Mouse (Mus musculus): ENCODE measurements around the gene Mgll. TPM values are rescaled to one million over a fixed set of nuclear protein-coding genes. Genes with fewer than 3 reads are reported as not detected.

Mgll gene
- polyA plus RNA-seq, 1 experiment from 2014 or later, result 65.4 TPM

GRCm38 (mm10) chr6:88763518-88764077, 39.4 kb downstream of the Mgll start:
- no peak for TF ChIP-seq CTCF (IDR thresholded peaks at IDR 0.05; ENCODE audit: low read depth)
- Histone ChIP-seq H3K4me2 (replicated peaks; ENCODE audit: low read depth) (no peak overlapping the region), H3K9me3 (ENCODE audit: control insufficient read depth) (no peaks in the 10 kb centered on the region), H3K36me3 (ENCODE audit: control insufficient read depth, insufficient read depth) (no peaks in the 10 kb centered on the region), H3K9ac (ENCODE audit: low read depth, low read length) (no peak overlapping the region), H3K27me3 (replicated peaks; ENCODE audit: control insufficient read depth, insufficient read depth, low read length) (no peaks in the 10 kb centered on the region), H3K27ac (ENCODE audit: low read depth, low read length) (no peak overlapping the region), H3K4me3 (ENCODE audit: low read depth, low read length) (no peak overlapping the region), H3K4me1 (replicated peaks; ENCODE audit: control insufficient read depth, insufficient read depth, low read length) (0 out of 2 replicates have a peak, but pooled peaks cover 3% of the 10 kb centered on the region)
- ATAC-seq, result no peak
- 85% methylated on average over 3 of the region's 3 CpGs for WGBS

- Histone ChIP-seq H3K4me2 (replicated peaks; ENCODE audit: low read depth) (no peak overlapping the region), H3K36me3 (ENCODE audit: control insufficient read depth, insufficient read depth) (no peaks in the 10 kb centered on the region), H3K27ac (ENCODE audit: low read depth, low read length) (no peak overlapping the region), H3K9ac (ENCODE audit: low read depth, low read length) (no peak overlapping the region), H3K4me3 (ENCODE audit: low read depth, low read length) (no peak overlapping the region), H3K4me1 (replicated peaks; ENCODE audit: control insufficient read depth, insufficient read depth, low read length) (no peaks in the 10 kb centered on the region), H3K9me3 (ENCODE audit: control insufficient read depth) (no peaks in the 10 kb centered on the region), H3K27me3 (replicated peaks; ENCODE audit: control insufficient read depth, insufficient read depth, low read length) (no peaks in the 10 kb centered on the region)
- no peak for ATAC-seq
- TF ChIP-seq CTCF (IDR thresholded peaks at IDR 0.05; ENCODE audit: low read depth), result no peak
- WGBS, result 72% methylated on average over 4 of the region's 4 CpGs
Measured at GRCm38 (mm10) chr6:88764281-88764680, 40.1 kb downstream of the Mgll start.

GRCm38 (mm10) chr6:88767740-88768139, 43.5 kb downstream of the Mgll start:
- H3K27me3 ChIP-seq (replicated peaks; ENCODE audit: control insufficient read depth, insufficient read depth, low read length), result no peaks in the 10 kb centered on the region
- H3K4me2 ChIP-seq (replicated peaks; ENCODE audit: low read depth), result no peak overlapping the region
- H3K9ac ChIP-seq (ENCODE audit: low read depth, low read length), result no peak overlapping the region
- WGBS, result 61% methylated on average over 4 of the region's 4 CpGs
- ATAC-seq, result no peak
- no peak overlapping the region for H3K27ac ChIP-seq (ENCODE audit: low read depth, low read length)
- H3K36me3 ChIP-seq (ENCODE audit: control insufficient read depth, insufficient read depth), result no peaks in the 10 kb centered on the region
- no peak overlapping the region for H3K4me3 ChIP-seq (ENCODE audit: low read depth, low read length)
- TF ChIP-seq CTCF (IDR thresholded peaks at IDR 0.05; ENCODE audit: low read depth), result no peak
- H3K4me1 ChIP-seq (replicated peaks; ENCODE audit: control insufficient read depth, insufficient read depth, low read length), result no peaks in the 10 kb centered on the region
- H3K9me3 ChIP-seq (ENCODE audit: control insufficient read depth), result no peaks in the 10 kb centered on the region

DNA sequence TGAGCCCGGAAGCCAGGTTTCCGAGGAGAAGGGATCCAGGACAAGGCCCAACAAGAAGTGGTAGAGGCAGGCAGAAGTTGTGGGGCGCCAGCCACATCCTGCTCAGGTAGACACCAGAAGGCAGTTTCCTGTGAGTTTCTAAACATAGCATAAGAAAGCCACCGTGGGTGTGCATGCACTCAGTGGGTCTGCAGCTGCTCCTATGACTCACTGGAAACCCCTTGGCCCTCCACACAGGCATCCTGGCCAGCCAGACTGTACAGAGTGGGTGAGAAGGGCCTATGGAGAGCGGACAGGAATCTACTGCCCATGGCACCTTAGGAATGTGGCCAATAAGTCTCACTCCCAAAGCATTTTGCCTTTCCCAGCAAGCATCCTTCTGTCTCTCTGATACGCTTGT, 45.5 kb downstream of the Mgll start:
- no peak for ATAC-seq
- TF ChIP-seq CTCF (IDR thresholded peaks at IDR 0.05; ENCODE audit: low read depth), result no peak
- Histone ChIP-seq H3K27me3 (replicated peaks; ENCODE audit: control insufficient read depth, insufficient read depth, low read length) (no peaks in the 10 kb centered on the region), H3K27ac (ENCODE audit: low read depth, low read length) (no peak overlapping the region), H3K4me1 (replicated peaks; ENCODE audit: control insufficient read depth, insufficient read depth, low read length) (no peaks in the 10 kb centered on the region), H3K4me2 (replicated peaks; ENCODE audit: low read depth) (no peak overlapping the region), H3K36me3 (ENCODE audit: control insufficient read depth, insufficient read depth) (no peaks in the 10 kb centered on the region), H3K9me3 (ENCODE audit: control insufficient read depth) (no peaks in the 10 kb centered on the region), H3K9ac (ENCODE audit: low read depth, low read length) (no peak overlapping the region), H3K4me3 (ENCODE audit: low read depth, low read length) (no peak overlapping the region)
- WGBS, result 83% methylated on average over 6 of the region's 6 CpGs

- Histone ChIP-seq H3K9ac (ENCODE audit: low read depth, low read length) (no peak overlapping the region), H3K9me3 (ENCODE audit: control insufficient read depth) (no peaks in the 10 kb centered on the region), H3K4me2 (replicated peaks; ENCODE audit: low read depth) (no peak overlapping the region), H3K4me3 (ENCODE audit: low read depth, low read length) (no peak overlapping the region), H3K36me3 (ENCODE audit: control insufficient read depth, insufficient read depth) (no peaks in the 10 kb centered on the region), H3K4me1 (replicated peaks; ENCODE audit: control insufficient read depth, insufficient read depth, low read length) (no peaks in the 10 kb centered on the region), H3K27me3 (replicated peaks; ENCODE audit: control insufficient read depth, insufficient read depth, low read length) (no peaks in the 10 kb centered on the region), H3K27ac (ENCODE audit: low read depth, low read length) (no peak overlapping the region)
- TF ChIP-seq CTCF (IDR thresholded peaks at IDR 0.05; ENCODE audit: low read depth), result no peak
- no peak for ATAC-seq
- WGBS, result 75% methylated on average over 17 of the region's 17 CpGs
Measured at GRCm38 (mm10) chr6:88770300-88770904, 46.2 kb downstream of the Mgll start.

DNA sequence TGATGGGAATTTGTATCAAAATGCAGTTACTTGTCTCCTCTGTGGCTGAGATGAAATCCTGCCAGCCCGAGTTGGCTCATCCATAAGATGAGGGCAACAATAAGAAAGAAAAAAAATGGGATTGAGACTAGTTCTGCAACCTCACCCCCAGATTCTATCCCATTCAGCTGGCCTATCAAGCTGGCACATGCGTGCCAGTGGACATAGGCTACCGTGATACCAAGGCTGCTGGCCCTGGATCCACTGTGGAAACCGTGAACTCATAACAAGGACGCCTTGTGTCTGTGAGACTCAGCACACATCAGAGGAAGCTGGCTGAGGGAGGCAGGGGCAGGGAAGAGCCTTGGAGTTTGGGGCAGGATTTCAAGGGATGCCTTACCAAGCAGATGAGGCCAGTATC, 46.8 kb downstream of the Mgll start:
- no peak overlapping the region for H3K9ac ChIP-seq (ENCODE audit: low read depth, low read length)
- H3K36me3 ChIP-seq (ENCODE audit: control insufficient read depth, insufficient read depth), result no peaks in the 10 kb centered on the region
- ATAC-seq, result no peak
- no peak for TF ChIP-seq CTCF (IDR thresholded peaks at IDR 0.05; ENCODE audit: low read depth)
- no peaks in the 10 kb centered on the region for H3K4me1 ChIP-seq (replicated peaks; ENCODE audit: control insufficient read depth, insufficient read depth, low read length)
- no peak overlapping the region for H3K4me3 ChIP-seq (ENCODE audit: low read depth, low read length)
- no peaks in the 10 kb centered on the region for H3K27me3 ChIP-seq (replicated peaks; ENCODE audit: control insufficient read depth, insufficient read depth, low read length)
- no peaks in the 10 kb centered on the region for H3K9me3 ChIP-seq (ENCODE audit: control insufficient read depth)
- H3K27ac ChIP-seq (ENCODE audit: low read depth, low read length), result no peak overlapping the region
- no peak overlapping the region for H3K4me2 ChIP-seq (replicated peaks; ENCODE audit: low read depth)
- WGBS, result 91% methylated on average over 5 of the region's 5 CpGs

All from intestine, postnatal 0 days (tissue).